Mouse (Mus musculus) heart, embryonic 10.5 days (tissue): ENCODE data around the gene Cldn11. TPM values are rescaled to one million over a fixed set of nuclear protein-coding genes. Genes with fewer than 3 reads are reported as not detected.
A peak's percentile ranks its signal among the peaks of the same experiment; 100 is the strongest.
"Not testable (repeated sequence)": the region's sequence is repeated elsewhere in the genome, so short reads cannot be mapped to it uniquely, and the experiment has no call there.

Experiments
- DNase-seq: peaks from one replicate; pipeline ENCODE4 v3.0.0-alpha.2; 2017; ENCODE audit warnings: low spot score
- H3K27ac ChIP-seq: fragments of 300-500 bp; sonication (generic); 2 replicates; pipeline ENCODE4 v1.5.1; 2016; ENCODE audit warnings: mild to moderate bottlenecking
- H3K27me3 ChIP-seq: fragments of 300-500 bp; sonication (generic); 2 replicates; pipeline ENCODE4 v1.6.1; 2016; ENCODE audit warnings: mild to moderate bottlenecking; ENCODE audit not compliant: poor library complexity, insufficient read depth, severe bottlenecking
- H3K36me3 ChIP-seq: fragments of 300-500 bp; sonication (generic); 2 replicates; pipeline ENCODE4 v1.6.1; 2016; ENCODE audit warnings: mild to moderate bottlenecking, moderate library complexity
- H3K4me1 ChIP-seq: fragments of 300-500 bp; sonication (generic); 2 replicates; pipeline ENCODE4 v1.6.1; 2016; ENCODE audit warnings: mild to moderate bottlenecking
- H3K4me3 ChIP-seq: fragments of 300-500 bp; sonication (generic); 2 replicates; pipeline ENCODE4 v1.5.1; 2016; ENCODE audit warnings: mild to moderate bottlenecking, moderate library complexity
- H3K9me3 ChIP-seq: fragments of 300-500 bp; sonication (generic); 2 replicates; pipeline ENCODE4 v1.6.1; 2016; ENCODE audit warnings: mild to moderate bottlenecking, moderate library complexity
- WGBS: fragments of 180-500 bp; shearing (Covaris S2); methylation state at CpG from one replicate; pipeline ENCODE4 v1.1.7; 2016; 5-methylcytosine and 5-hydroxymethylcytosine counted together
- polyA plus RNA-seq: library from polyadenylated mRNA; unstranded; fragments of >200 nt; fragmentation: Nextera tagmentation; extraction: Ambion mirVana; gene quantifications from 2 replicates; pipeline ENCODE4 v1.2.1, GENCODE M21; 2016

Gene Cldn11
- polyA plus RNA-seq, 1 experiment from 2014 or later: 4.2 TPM

GRCm38 (mm10) chr3:31136591-31136990 is 13.1 kb upstream of the Cldn11 start:
- H3K9me3 ChIP-seq, H3K4me3 ChIP-seq, H3K27ac ChIP-seq, H3K36me3 ChIP-seq, H3K27me3 ChIP-seq, H3K4me1 ChIP-seq: not testable (repeated sequence)
- WGBS: 62% methylated on average over 4 of the region's 4 CpGs
- DNase-seq: peak; percentile 70

GRCm38 (mm10) chr3:31138454-31139424 is 11.0 kb upstream of the Cldn11 start:
- DNase-seq: peak; percentile 78
- H3K36me3 ChIP-seq: no peaks in the 10 kb centered on the region
- H3K27ac ChIP-seq: no peak overlapping the region
- H3K4me1 ChIP-seq: 0 out of 2 replicates have a peak, but pooled peaks cover 2% of the 10 kb centered on the region
- no peaks in the 10 kb centered on the region for H3K9me3 ChIP-seq
- 57% methylated on average over 13 of the region's 13 CpGs for WGBS
- no peaks in the 10 kb centered on the region for H3K27me3 ChIP-seq
- no peak overlapping the region for H3K4me3 ChIP-seq

GRCm38 (mm10) chr3:31141621-31142020 is 8.1 kb upstream of the Cldn11 start:
- H3K36me3 ChIP-seq: no peaks in the 10 kb centered on the region
- peak; percentile 53 for DNase-seq
- 83% methylated on average over 4 of the region's 4 CpGs for WGBS
- H3K4me1 ChIP-seq: no peaks in the 10 kb centered on the region
- no peaks in the 10 kb centered on the region for H3K9me3 ChIP-seq
- H3K27ac ChIP-seq: no peak overlapping the region
- peaks cover 4% of the 10 kb centered on the region; the same call in 1 of the 2 replicates for H3K27me3 ChIP-seq
- no peak overlapping the region for H3K4me3 ChIP-seq

DNA sequence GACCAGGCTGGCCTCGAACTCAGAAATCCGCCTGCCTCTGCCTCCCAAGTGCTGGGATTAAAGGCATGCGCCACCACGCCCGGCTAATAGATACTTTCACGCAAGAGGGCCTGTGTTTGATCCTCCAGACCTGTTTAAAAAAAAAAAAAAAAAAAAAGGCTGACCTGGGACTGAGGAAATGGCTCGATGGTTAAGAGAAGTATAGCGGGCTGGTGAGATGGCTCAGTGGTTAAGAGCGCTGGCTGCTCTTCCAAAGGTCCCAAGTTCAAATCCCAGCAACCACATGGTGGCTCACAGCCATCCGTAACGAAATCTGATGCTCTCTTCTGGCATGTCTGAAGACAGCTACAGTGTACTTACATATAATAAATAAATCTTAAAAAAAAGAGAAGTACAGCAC is 4.5 kb upstream of the Cldn11 start:
- DNase-seq, H3K4me3 ChIP-seq, H3K27ac ChIP-seq, H3K36me3 ChIP-seq, H3K9me3 ChIP-seq: not testable (repeated sequence)
- Histone ChIP-seq H3K4me1 (peaks cover 10% of the 10 kb centered on the region), H3K27me3 (peaks cover 36% of the 10 kb centered on the region)
- 83% methylated on average over 11 of the region's 11 CpGs for WGBS

GRCm38 (mm10) chr3:31145641-31146290 is 4.0 kb upstream of the Cldn11 start:
- Histone ChIP-seq H3K4me3 (no peak overlapping the region), H3K36me3 (no peaks in the 10 kb centered on the region), H3K9me3 (no peaks in the 10 kb centered on the region), H3K4me1 (peaks cover 10% of the 10 kb centered on the region), H3K27ac (no peak overlapping the region), H3K27me3 (peaks cover 42% of the 10 kb centered on the region)
- DNase-seq: peak; percentile 87
- 14% methylated on average over 14 of the region's 14 CpGs for WGBS

DNA sequence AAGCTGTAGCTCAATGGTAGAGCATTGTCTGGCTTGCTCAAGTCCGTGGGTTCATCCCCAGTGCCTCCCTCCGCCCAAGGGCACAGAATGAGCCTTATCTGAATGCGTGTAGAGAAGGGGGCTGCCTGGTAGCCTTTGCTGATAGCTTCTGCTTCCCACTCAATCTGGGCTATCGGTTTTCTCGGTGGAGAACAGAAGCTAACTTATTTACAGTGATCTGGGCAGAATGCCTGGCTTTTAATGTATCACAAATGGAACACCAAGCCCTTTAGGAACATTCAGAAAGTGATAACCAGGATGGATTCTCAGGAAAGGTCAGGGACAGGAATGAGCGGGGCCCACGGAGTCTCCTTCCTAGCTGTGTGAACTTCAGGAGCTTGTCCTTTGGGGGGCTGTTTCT is 1.1 kb upstream of the Cldn11 start:
- peaks cover 10% of the 10 kb centered on the region for H3K4me1 ChIP-seq
- no peaks in the 10 kb centered on the region for H3K9me3 ChIP-seq
- 60% methylated on average over 7 of the region's 7 CpGs for WGBS
- H3K27me3 ChIP-seq: peaks cover 48% of the 10 kb centered on the region
- no peak overlapping the region for H3K27ac ChIP-seq
- H3K36me3 ChIP-seq: no peaks in the 10 kb centered on the region
- no peak overlapping the region for H3K4me3 ChIP-seq
- no peak for DNase-seq

- Histone ChIP-seq H3K4me3 (no peak overlapping the region), H3K27me3 (peaks cover 40% of the 10 kb centered on the region), H3K36me3 (no peaks in the 10 kb centered on the region), H3K27ac (no peak overlapping the region), H3K4me1 (peaks cover 10% of the 10 kb centered on the region), H3K9me3 (no peaks in the 10 kb centered on the region)
- WGBS: 66% methylated on average over 6 of the region's 6 CpGs
- DNase-seq: no peak
Observed at GRCm38 (mm10) chr3:31152108-31152507, 2.4 kb downstream of the Cldn11 start.

DNA sequence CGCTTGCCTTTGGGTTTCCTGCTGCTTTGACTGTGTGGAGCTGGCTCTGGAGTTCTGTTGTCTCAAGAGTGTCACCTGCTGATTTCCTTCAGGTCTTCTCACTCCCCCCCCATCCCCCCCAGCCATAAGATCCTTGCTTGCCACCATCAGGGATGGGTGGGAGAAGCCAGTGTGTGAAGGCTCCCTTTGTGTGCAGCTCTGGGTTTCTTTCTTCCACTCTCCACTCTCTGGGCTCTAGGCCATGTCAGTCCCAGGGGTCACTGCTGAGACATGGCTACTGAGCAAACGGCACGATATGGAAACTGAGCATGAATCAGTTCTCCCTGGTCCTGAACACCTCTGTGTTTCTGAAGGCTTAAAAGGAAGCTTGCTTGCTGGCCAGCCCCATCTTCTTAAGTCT is 6.4 kb downstream of the Cldn11 start:
- H3K27ac ChIP-seq: no peak overlapping the region
- H3K4me3 ChIP-seq: no peak overlapping the region
- no peak for DNase-seq

GRCm38 (mm10) chr3:31157776-31158175 is 8.1 kb downstream of the Cldn11 start:
- no peak for DNase-seq
- no peaks in the 10 kb centered on the region; the same call in 1 of the 2 replicates for H3K27me3 ChIP-seq
- no peaks in the 10 kb centered on the region for H3K4me1 ChIP-seq
- H3K9me3 ChIP-seq: no peaks in the 10 kb centered on the region
- H3K36me3 ChIP-seq: no peaks in the 10 kb centered on the region
- H3K4me3 ChIP-seq: no peak overlapping the region
- no peak overlapping the region for H3K27ac ChIP-seq
- 79% methylated on average over 15 of the region's 15 CpGs for WGBS

More for the DNA sequence above, 6.4 kb downstream of the Cldn11 start:
- 73% methylated on average over 3 of the region's 3 CpGs for WGBS
- no peaks in the 10 kb centered on the region for H3K9me3 ChIP-seq
- no peaks in the 10 kb centered on the region for H3K4me1 ChIP-seq
- peaks cover 3% of the 10 kb centered on the region for H3K27me3 ChIP-seq
- no peaks in the 10 kb centered on the region for H3K36me3 ChIP-seq

DNA sequence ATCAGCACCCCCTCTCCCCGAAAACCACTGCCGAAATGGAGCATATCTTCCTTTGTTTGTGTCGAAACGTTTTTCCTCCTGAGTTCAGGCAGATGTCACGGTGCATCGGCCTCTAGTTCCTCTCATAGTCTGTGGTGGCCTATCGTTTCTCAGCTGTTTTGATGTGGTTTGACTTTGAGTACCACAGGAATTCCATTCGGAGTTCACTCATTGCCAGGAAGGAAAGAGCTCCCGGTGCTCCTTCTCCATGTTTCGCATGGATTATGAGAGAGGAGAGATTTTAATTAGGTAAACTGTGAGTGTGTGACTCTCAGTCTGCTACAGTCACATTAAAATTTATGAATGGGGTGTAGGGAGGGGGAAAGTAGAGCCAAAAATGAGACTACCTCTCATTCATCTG is 10.3 kb downstream of the Cldn11 start:
- 83% methylated on average over 10 of the region's 10 CpGs for WGBS
- Histone ChIP-seq H3K27ac (no peak overlapping the region), H3K9me3 (no peaks in the 10 kb centered on the region), H3K36me3 (no peaks in the 10 kb centered on the region), H3K27me3 (no peaks in the 10 kb centered on the region; the same call in 1 of the 2 replicates), H3K4me1 (no peaks in the 10 kb centered on the region), H3K4me3 (no peak overlapping the region)
- DNase-seq: no peak

DNA sequence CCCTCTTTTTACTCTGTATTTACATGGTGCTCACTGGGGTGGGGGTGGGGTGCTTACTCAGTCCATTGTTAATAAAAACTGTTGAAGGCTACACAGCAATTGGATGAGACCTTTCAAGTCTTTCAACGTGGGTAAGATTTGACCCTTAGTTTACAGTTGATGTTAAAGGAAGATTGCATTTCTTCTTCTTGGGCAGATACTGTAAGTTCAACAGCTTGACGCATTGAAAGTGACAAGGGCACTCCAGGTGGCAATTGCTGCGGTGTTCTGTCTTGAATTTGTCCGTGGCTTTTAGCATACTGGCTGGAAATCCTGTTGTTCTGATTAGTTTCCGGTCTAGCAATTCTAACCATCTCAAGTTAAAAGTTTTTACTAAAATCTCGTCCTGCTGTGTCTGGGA is 11.6 kb downstream of the Cldn11 start:
- 47% methylated on average over 6 of the region's 6 CpGs for WGBS
- Histone ChIP-seq H3K27ac (no peak overlapping the region), H3K27me3 (no peaks in the 10 kb centered on the region), H3K4me3 (no peak overlapping the region), H3K4me1 (no peaks in the 10 kb centered on the region), H3K36me3 (no peaks in the 10 kb centered on the region), H3K9me3 (no peaks in the 10 kb centered on the region)
- no peak for DNase-seq

- WGBS: 85% methylated on average over 14 of the region's 14 CpGs
- peak; percentile 70 for DNase-seq
- no peak overlapping the region for H3K27ac ChIP-seq
- no peak overlapping the region for H3K4me3 ChIP-seq
- H3K4me1 ChIP-seq: no peaks in the 10 kb centered on the region
- no peaks in the 10 kb centered on the region for H3K9me3 ChIP-seq
- H3K36me3 ChIP-seq: no peaks in the 10 kb centered on the region
- no peaks in the 10 kb centered on the region for H3K27me3 ChIP-seq
Observed at GRCm38 (mm10) chr3:31162860-31163259, 13.1 kb downstream of the Cldn11 start.

DNA sequence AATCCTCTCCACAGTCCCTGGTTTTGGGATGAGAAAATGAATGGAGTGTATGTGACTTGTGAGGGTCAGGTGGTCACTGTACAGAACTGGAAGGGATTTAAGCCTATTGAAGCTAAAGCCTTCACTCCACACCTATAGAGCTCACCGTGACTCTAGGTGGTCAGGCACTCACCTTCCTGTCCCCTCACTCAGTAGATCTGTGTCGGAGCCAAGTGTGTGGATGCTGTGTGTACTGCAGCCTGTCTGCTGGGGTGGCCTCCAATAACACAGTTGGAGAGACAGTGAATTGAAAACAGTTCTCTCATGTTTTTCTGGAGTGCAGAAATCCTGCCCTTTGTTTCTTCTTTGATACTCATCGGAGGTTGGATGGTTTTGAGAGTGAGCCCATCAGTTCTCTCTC is 16.1 kb downstream of the Cldn11 start:
- H3K4me3 ChIP-seq: no peak overlapping the region
- no peak overlapping the region for H3K27ac ChIP-seq
- peak; percentile 43 for DNase-seq
- H3K27me3 ChIP-seq: no peaks in the 10 kb centered on the region
- no peaks in the 10 kb centered on the region for H3K4me1 ChIP-seq
- H3K36me3 ChIP-seq: no peaks in the 10 kb centered on the region
- 74% methylated on average over 3 of the region's 3 CpGs for WGBS
- H3K9me3 ChIP-seq: no peaks in the 10 kb centered on the region
